Mouse (Mus musculus): ENCODE results near the gene Zfhx3. TPM values are rescaled to one million over a fixed set of nuclear protein-coding genes. Genes with fewer than 3 reads are reported as not detected.

Gene Zfhx3
- total RNA-seq, 2 experiments from 2014 or later = 3.4 to 4.3 TPM

DNA sequence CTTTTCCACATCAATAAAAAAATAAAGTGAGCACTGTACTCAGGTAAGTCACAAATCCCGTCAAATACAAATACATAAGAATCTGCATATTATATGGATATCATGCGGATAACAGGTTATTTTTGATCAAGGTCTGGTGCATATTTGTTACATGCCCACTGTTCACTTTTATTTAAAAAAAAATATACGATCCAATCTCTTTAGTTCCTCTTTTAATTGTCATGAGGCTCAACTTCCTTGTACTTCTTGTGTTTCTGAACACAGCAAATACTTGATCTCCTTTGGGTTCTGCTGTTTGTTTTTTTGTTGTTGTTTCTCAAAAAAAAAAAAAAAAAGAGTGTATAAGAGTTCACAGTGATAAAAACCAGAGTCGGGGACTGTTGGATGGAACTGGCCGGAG is 1052.4 kb downstream of the Zfhx3 start:
- DNase-seq (ENCODE audit: extremely low spot score in 1 of 2, low spot score in 1 of 2) = no peak

GRCm38 (mm10) chr8:108997334-108997733 is 1054.9 kb downstream of the Zfhx3 start:
- no peak for DNase-seq (ENCODE audit: extremely low spot score in 1 of 2, low spot score in 1 of 2)

DNA sequence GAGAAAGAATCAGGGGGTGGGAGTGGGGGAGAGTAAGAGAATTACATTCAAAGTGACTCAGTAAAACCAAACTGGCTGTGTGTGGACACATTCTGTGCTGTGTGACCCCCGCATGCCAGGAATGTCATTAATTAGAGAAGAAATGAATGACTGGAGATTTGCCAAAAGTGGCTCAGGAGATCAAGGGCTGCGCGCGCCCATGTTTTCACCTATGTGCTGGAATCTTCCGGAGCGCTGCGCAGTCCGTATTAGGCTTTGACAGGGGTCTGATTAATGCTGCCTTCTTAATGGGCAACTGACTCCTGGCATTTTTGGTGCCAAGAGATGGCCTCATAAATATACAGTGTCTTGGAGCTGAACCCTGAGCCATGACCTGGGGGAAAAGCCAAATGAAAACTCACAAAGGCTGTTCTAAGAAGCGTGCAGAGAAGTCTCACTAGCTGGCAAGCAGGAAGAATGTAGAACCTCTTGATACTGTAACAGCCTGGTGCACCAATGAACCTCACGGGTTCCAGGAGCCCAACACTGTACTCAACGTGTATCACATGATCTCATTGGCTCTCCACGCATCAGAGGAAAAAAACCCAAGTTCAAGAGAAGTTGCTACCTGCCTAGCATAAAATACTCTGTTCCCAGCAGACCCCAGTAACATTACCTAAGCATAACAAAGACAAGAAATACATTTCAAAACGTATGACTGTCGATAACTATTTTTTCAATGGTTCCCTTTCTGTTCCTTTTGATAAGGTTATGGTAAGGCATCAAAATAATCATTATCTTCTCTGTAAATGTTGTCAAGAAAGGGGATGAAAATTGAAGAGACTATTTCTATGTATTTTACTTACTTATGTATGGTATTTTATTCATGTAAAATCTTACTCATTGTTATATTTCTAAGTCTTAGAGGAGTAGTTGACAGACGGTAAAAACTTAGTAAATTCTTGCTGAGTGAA is 1057.1 kb downstream of the Zfhx3 start:
- DNase-seq (ENCODE audit: extremely low spot score in 1 of 2, low spot score in 1 of 2) = no peak

GRCm38 (mm10) chr8:109001031-109001430 is 1058.6 kb downstream of the Zfhx3 start:
- DNase-seq (ENCODE audit: extremely low spot score in 1 of 2, low spot score in 1 of 2) = no peak

DNA sequence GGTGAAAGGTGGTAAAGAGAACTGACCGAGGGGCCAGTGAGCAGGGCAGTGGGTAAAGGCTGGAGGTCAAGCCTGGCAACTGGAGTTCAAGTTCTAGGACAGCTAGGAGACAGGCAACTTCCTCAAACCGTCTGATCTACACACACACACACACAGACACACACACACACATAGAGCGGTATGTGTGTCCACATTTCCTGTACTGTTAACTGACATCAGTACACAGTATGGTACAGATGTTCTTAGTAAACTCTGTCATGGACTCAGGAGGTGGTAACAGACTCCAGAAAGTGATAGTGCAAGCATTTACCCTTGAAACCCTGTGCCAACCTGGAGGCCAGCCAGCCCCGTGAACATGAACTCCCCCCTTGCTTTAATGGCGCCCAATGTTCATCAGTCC is 1059.5 kb downstream of the Zfhx3 start:
- DNase-seq (ENCODE audit: extremely low spot score in 1 of 2, low spot score in 1 of 2) = no peak

DNA sequence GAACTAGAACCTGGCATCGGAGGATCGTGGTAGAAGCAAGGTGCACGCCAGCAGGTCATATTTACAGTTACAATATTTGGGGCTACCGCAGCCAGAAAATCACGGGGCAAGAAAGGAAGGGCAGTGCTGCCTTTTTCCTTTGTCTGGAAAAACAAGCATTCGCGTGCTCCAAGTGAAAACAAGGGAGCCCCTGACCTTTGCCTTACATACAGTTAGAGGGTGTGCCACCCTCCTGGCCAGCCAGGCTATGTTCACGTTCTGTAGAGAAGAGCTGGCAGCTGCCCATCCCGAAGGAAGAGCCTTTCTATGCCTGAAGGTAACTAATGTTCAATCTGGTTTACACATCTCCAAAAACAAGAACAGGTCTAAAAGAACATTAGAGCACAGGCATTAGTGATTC is 1064.5 kb downstream of the Zfhx3 start:
- no peak for DNase-seq (ENCODE audit: extremely low spot score in 1 of 2, low spot score in 1 of 2)

Small RNA genes lying within 50 kb of the gene (microRNA-seq; reads per million reads assigned to microRNA genes)
- gene Mir3108 = 0 to 0.18 reads per million in 2 experiments

Data from layer of hippocampus, postnatal 25 days (tissue).